Mouse (Mus musculus): ENCODE results near the gene Fxyd5. TPM values are rescaled to one million over a fixed set of nuclear protein-coding genes. Genes with fewer than 3 reads are reported as not detected.

Fxyd5 gene
- polyA plus RNA-seq, 1 experiment from 2014 or later = 31.5 TPM

- 75% methylated on average over 11 of the region's 11 CpGs for WGBS
- DNase-seq (ENCODE audit: low spot score) (no peak), ATAC-seq (replicated peaks; ENCODE audit: low FRiP score, low read depth) (no peak)
- no peak overlapping the region for H3K9ac ChIP-seq (ENCODE audit: low read depth, low read length)
- H3K4me3 ChIP-seq (replicated peaks; ENCODE audit: low read depth, low read length) = no peak overlapping the region
- H3K36me3 ChIP-seq (ENCODE audit: insufficient read depth, low read length) = no peaks in the 10 kb centered on the region
- H3K27ac ChIP-seq = no peak overlapping the region
- H3K9me3 ChIP-seq (replicated peaks; ENCODE audit: low read length) = no peaks in the 10 kb centered on the region
- peak; percentile 33; the same call in 1 of the 2 replicates for TF ChIP-seq CTCF (IDR thresholded peaks at IDR 0.05; ENCODE audit: low read depth)
- H3K4me2 ChIP-seq (ENCODE audit: low read length) = no peak overlapping the region
- H3K4me1 ChIP-seq (replicated peaks; ENCODE audit: insufficient read depth, low read length) = no peaks in the 10 kb centered on the region
- no peaks in the 10 kb centered on the region for H3K27me3 ChIP-seq (ENCODE audit: insufficient read depth, low read length)
Measured at GRCm38 (mm10) chr7:31034789-31035188, 7.5 kb downstream of the Fxyd5 start.

GRCm38 (mm10) chr7:31033409-31034165, 8.7 kb downstream of the Fxyd5 start:
- H3K9me3 ChIP-seq (replicated peaks; ENCODE audit: low read length) = no peaks in the 10 kb centered on the region
- ATAC-seq (replicated peaks; ENCODE audit: low FRiP score, low read depth) (peak; percentile 43; the same call in 1 of the 2 replicates), DNase-seq (ENCODE audit: low spot score) (no peak)
- no peak overlapping the region for H3K4me2 ChIP-seq (ENCODE audit: low read length)
- no peak for TF ChIP-seq CTCF (IDR thresholded peaks at IDR 0.05; ENCODE audit: low read depth)
- no peak overlapping the region for H3K4me3 ChIP-seq (replicated peaks; ENCODE audit: low read depth, low read length)
- no peak overlapping the region for H3K9ac ChIP-seq (ENCODE audit: low read depth, low read length)
- 44% methylated on average over 9 of the region's 9 CpGs for WGBS
- no peaks in the 10 kb centered on the region for H3K36me3 ChIP-seq (ENCODE audit: insufficient read depth, low read length)
- no peak overlapping the region for H3K27ac ChIP-seq
- H3K27me3 ChIP-seq (ENCODE audit: insufficient read depth, low read length) = no peaks in the 10 kb centered on the region
- H3K4me1 ChIP-seq (replicated peaks; ENCODE audit: insufficient read depth, low read length) = no peaks in the 10 kb centered on the region

- ATAC-seq (replicated peaks; ENCODE audit: low FRiP score, low read depth) = no peak
- Histone ChIP-seq H3K4me1 (replicated peaks; ENCODE audit: insufficient read depth, low read length) (no peaks in the 10 kb centered on the region), H3K4me2 (ENCODE audit: low read length) (no peak overlapping the region), H3K36me3 (ENCODE audit: insufficient read depth, low read length) (no peaks in the 10 kb centered on the region), H3K4me3 (replicated peaks; ENCODE audit: low read depth, low read length) (no peak overlapping the region), H3K27ac (no peak overlapping the region), H3K9ac (ENCODE audit: low read depth, low read length) (no peak overlapping the region), H3K9me3 (replicated peaks; ENCODE audit: low read length) (no peaks in the 10 kb centered on the region), H3K27me3 (ENCODE audit: insufficient read depth, low read length) (no peaks in the 10 kb centered on the region)
- no peak for DNase-seq (ENCODE audit: low spot score)
- no peak for TF ChIP-seq CTCF (IDR thresholded peaks at IDR 0.05; ENCODE audit: low read depth)
- 79% methylated on average over 7 of the region's 7 CpGs for WGBS
Measured at GRCm38 (mm10) chr7:31031731-31032130, 10.6 kb downstream of the Fxyd5 start.

GRCm38 (mm10) chr7:31030717-31031116, 11.6 kb downstream of the Fxyd5 start:
- Histone ChIP-seq H3K4me2 (ENCODE audit: low read length) (no peak overlapping the region), H3K36me3 (ENCODE audit: insufficient read depth, low read length) (no peaks in the 10 kb centered on the region), H3K4me3 (replicated peaks; ENCODE audit: low read depth, low read length) (no peak overlapping the region), H3K4me1 (replicated peaks; ENCODE audit: insufficient read depth, low read length) (no peaks in the 10 kb centered on the region), H3K9me3 (replicated peaks; ENCODE audit: low read length) (no peaks in the 10 kb centered on the region), H3K27me3 (ENCODE audit: insufficient read depth, low read length) (no peaks in the 10 kb centered on the region), H3K9ac (ENCODE audit: low read depth, low read length) (no peak overlapping the region), H3K27ac (no peak overlapping the region)
- ATAC-seq (replicated peaks; ENCODE audit: low FRiP score, low read depth) = no peak
- TF ChIP-seq CTCF (IDR thresholded peaks at IDR 0.05; ENCODE audit: low read depth) = peak; percentile 27; the same call in 1 of the 2 replicates
- 69% methylated on average over 2 of the region's 2 CpGs for WGBS
- no peak for DNase-seq (ENCODE audit: low spot score)

- H3K9ac ChIP-seq (ENCODE audit: low read depth, low read length) = no peak overlapping the region
- H3K4me3 ChIP-seq (replicated peaks; ENCODE audit: low read depth, low read length) = no peak overlapping the region
- TF ChIP-seq CTCF (IDR thresholded peaks at IDR 0.05; ENCODE audit: low read depth) = no peak
- no peaks in the 10 kb centered on the region for H3K27me3 ChIP-seq (ENCODE audit: insufficient read depth, low read length)
- H3K9me3 ChIP-seq (replicated peaks; ENCODE audit: low read length) = no peaks in the 10 kb centered on the region
- WGBS = 66% methylated on average over 8 of the region's 8 CpGs
- ATAC-seq (replicated peaks; ENCODE audit: low FRiP score, low read depth) (no peak), DNase-seq (ENCODE audit: low spot score) (no peak)
- H3K27ac ChIP-seq = no peak overlapping the region
- H3K36me3 ChIP-seq (ENCODE audit: insufficient read depth, low read length) = no peaks in the 10 kb centered on the region
- H3K4me1 ChIP-seq (replicated peaks; ENCODE audit: insufficient read depth, low read length) = no peaks in the 10 kb centered on the region
- no peak overlapping the region for H3K4me2 ChIP-seq (ENCODE audit: low read length)
Measured at GRCm38 (mm10) chr7:31028609-31029008, 13.7 kb downstream of the Fxyd5 start.

- WGBS = 23% methylated on average over 10 of the region's 10 CpGs
- no peak overlapping the region for H3K4me2 ChIP-seq (ENCODE audit: low read length)
Measured at GRCm38 (mm10) chr7:31017104-31017901, 25.0 kb downstream of the Fxyd5 start.

More at GRCm38 (mm10) chr7:31017104-31017901, 25.0 kb downstream of the Fxyd5 start:
- peak; percentile 54 for ATAC-seq (replicated peaks; ENCODE audit: low FRiP score, low read depth)
- no peaks in the 10 kb centered on the region for H3K27me3 ChIP-seq (ENCODE audit: insufficient read depth, low read length)
- H3K4me3 ChIP-seq (replicated peaks; ENCODE audit: low read depth, low read length) = no peak overlapping the region
- H3K9ac ChIP-seq (ENCODE audit: low read depth, low read length) = no peak overlapping the region
- TF ChIP-seq CTCF (IDR thresholded peaks at IDR 0.05; ENCODE audit: low read depth) = no peak
- H3K9me3 ChIP-seq (replicated peaks; ENCODE audit: low read length) = no peaks in the 10 kb centered on the region
- peak; percentile 52 for DNase-seq (ENCODE audit: low spot score)
- no peak overlapping the region for H3K27ac ChIP-seq
- no peaks in the 10 kb centered on the region for H3K36me3 ChIP-seq (ENCODE audit: insufficient read depth, low read length)
- H3K4me1 ChIP-seq (replicated peaks; ENCODE audit: insufficient read depth, low read length) = no peaks in the 10 kb centered on the region
